Mouse (Mus musculus) right cerebral cortex, adult 18-20 months (tissue): ENCODE results near the gene Gramd1a.

Experiments
- DNase-seq: peaks from one replicate; pipeline ENCODE4 v3.0.0; 2022; ENCODE audit warnings: mixed read lengths

Gramd1a gene

GRCm38 (mm10) chr7:31088206-31088605 lies 67.5 kb downstream of the Gramd1a start:
- no peak for DNase-seq

- DNase-seq: no peak
Measured at GRCm38 (mm10) chr7:31087262-31087661, 68.4 kb downstream of the Gramd1a start.

GRCm38 (mm10) chr7:31086175-31086755 lies 69.4 kb downstream of the Gramd1a start:
- DNase-seq: no peak

- DNase-seq: no peak
Measured at GRCm38 (mm10) chr7:31085171-31085570, 70.5 kb downstream of the Gramd1a start.

GRCm38 (mm10) chr7:31084140-31084539 lies 71.6 kb downstream of the Gramd1a start:
- DNase-seq: no peak

GRCm38 (mm10) chr7:31082831-31083588 lies 72.7 kb downstream of the Gramd1a start:
- peak; percentile 60 for DNase-seq

GRCm38 (mm10) chr7:31082106-31082505 lies 73.6 kb downstream of the Gramd1a start:
- DNase-seq: no peak

- no peak for DNase-seq
Measured at GRCm38 (mm10) chr7:31081106-31081505, 74.6 kb downstream of the Gramd1a start.

GRCm38 (mm10) chr7:31080611-31081010 lies 75.1 kb downstream of the Gramd1a start:
- DNase-seq: no peak
